ENCODE assay signal across 12 mouse cellular contexts in the genomic region with DNA sequence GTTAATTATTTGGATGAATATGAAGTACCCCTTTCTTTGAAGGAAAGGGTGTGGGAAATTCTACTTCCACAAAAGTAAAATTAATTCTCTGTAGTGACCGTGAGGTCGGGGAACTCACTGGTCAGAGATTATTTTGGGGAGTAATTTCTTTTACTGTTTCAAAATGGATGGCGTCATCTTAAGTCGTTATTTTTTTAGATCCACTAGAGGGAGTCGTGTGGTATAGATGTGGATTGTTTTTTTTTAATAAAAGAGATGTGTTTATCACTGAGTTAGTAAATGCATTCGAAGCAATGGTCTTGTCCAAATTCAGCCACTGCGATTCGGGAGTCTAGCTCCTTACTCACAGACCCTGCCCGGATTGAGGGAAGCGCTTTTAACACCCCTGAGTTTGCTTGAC.
A peak's percentile ranks its signal among the peaks of the same experiment; 100 is the strongest.
DNase-seq lines count a peak whose midpoint lies in the region; ATAC-seq and TF ChIP-seq lines count a peak whose summit lies in the region.
"Had no signal": no experiment of that assay in that cellular context is flagged by ENCODE, and none has a peak within 500 bp of the region (broad histone marks: within the 10 kb centered on the region; RNA-seq: fewer than 3 reads in every experiment).

No protein-coding gene starts in this region.

- H3K9ac ChIP-seq in heart, adult 2 months (ENCODE audit: low read depth, low read length): no peak overlapping the region
- no peak overlapping the region for H3K9ac ChIP-seq in heart, embryonic 12.5 days
- H3K9ac ChIP-seq: heart, embryonic 15.5 days; limb, embryonic 13.5 days had no signal

- H3K4me3 ChIP-seq in heart, adult 2 months: no peak overlapping the region
- no peak overlapping the region for H3K4me3 ChIP-seq in heart, embryonic 12.5 days
- H3K4me3 ChIP-seq: heart, embryonic 15.5 days; limb, embryonic 13.5 days had no signal

- no peak overlapping the region for H3K4me2 ChIP-seq in heart, embryonic 12.5 days
- H3K4me2 ChIP-seq: heart, embryonic 15.5 days; limb, embryonic 13.5 days had no signal

- WGBS in heart, adult 2 months: 51% methylated on average over 10 of the region's 10 CpGs
- 61% methylated on average over 10 of the region's 10 CpGs for WGBS in heart, embryonic 12.5 days

- no peak for DNase-seq in heart, adult 2 months
- peak; percentile 8 for DNase-seq in left cerebral cortex, postnatal 4 days
- DNase-seq in left cerebral cortex, postnatal 36 days (ENCODE audit: low spot score in 2 of 2): no peak
- DNase-seq in NIH3T3 (ENCODE audit: low read depth): peak; percentile 60
- DNase-seq in mesoderm, embryonic 11.5 days (ENCODE audit: low read depth, low spot score): peak; percentile 9
- DNase-seq in thymus, postnatal 14 days: no peak
- DNase-seq: gastrocnemius, postnatal 25 days; kidney, adult 11 months; lung, postnatal 14 days had no signal

- H3K4me1 ChIP-seq in heart, adult 2 months (ENCODE audit: control insufficient read depth, insufficient read depth, low read length): no peaks in the 10 kb centered on the region
- no peaks in the 10 kb centered on the region for H3K4me1 ChIP-seq in heart, embryonic 12.5 days (replicated peaks)
- H3K4me1 ChIP-seq: heart, embryonic 15.5 days; limb, embryonic 13.5 days had no signal

- H3K79me2 ChIP-seq in heart, adult 2 months (replicated peaks; ENCODE audit: control insufficient read depth, insufficient read depth, low read length): no peaks in the 10 kb centered on the region

- no peak for TF ChIP-seq EP300 in heart, adult 2 months (IDR thresholded peaks at IDR 0.05; ENCODE audit: insufficient read depth, low read depth, low read length)

- no peak for TF ChIP-seq POLR2A in heart, adult 2 months (IDR thresholded peaks at IDR 0.05; ENCODE audit: insufficient read depth, low read depth, low read length)

- peaks cover 4% of the 10 kb centered on the region for H3K9me3 ChIP-seq in heart, embryonic 12.5 days (replicated peaks)
- H3K9me3 ChIP-seq: heart, embryonic 15.5 days had no signal

- peak; percentile 55 for TF ChIP-seq CTCF in heart, adult 2 months (IDR thresholded peaks at IDR 0.05)

- H3K27ac ChIP-seq in heart, adult 2 months: no peak overlapping the region
- no peak overlapping the region for H3K27ac ChIP-seq in heart, embryonic 12.5 days (ENCODE audit: poor library complexity, severe bottlenecking)
- H3K27ac ChIP-seq: heart, embryonic 15.5 days; limb, embryonic 13.5 days had no signal

- H3K27me3 ChIP-seq in heart, adult 2 months (ENCODE audit: control insufficient read depth, insufficient read depth, low read length): no peaks in the 10 kb centered on the region
- H3K27me3 ChIP-seq in heart, embryonic 12.5 days (replicated peaks): 0 out of 2 replicates have a peak, but pooled peaks cover 2% of the 10 kb centered on the region
- H3K27me3 ChIP-seq: heart, embryonic 15.5 days; limb, embryonic 13.5 days had no signal

- H3K36me3 ChIP-seq in heart, adult 2 months (ENCODE audit: control insufficient read depth, insufficient read depth, low read length): no peaks in the 10 kb centered on the region
- no peaks in the 10 kb centered on the region for H3K36me3 ChIP-seq in heart, embryonic 12.5 days
- H3K36me3 ChIP-seq: heart, embryonic 15.5 days; limb, embryonic 13.5 days had no signal

- no peak for ATAC-seq in heart, embryonic 12.5 days (ENCODE audit: insufficient number of reproducible peaks, low FRiP score)

- intact Hi-C loops in heart, adult 2 months (cut with DNase I): loop anchor here (1.0 to 5.0 kb wide), 2 partner anchors 163 to 178 kb away; a partner anchor contains a TSS
- intact Hi-C loops in left cerebral cortex, postnatal 4 days (cut with DNase I): no loop called here
- intact Hi-C loops in left cerebral cortex, postnatal 36 days (cut with DNase I): loop anchor here (10.0 kb wide), 2 partner anchors 61 to 89 kb away; no protein-coding TSS in a partner anchor

Comparison
In these comparisons a context has a peak if more than half of its experiments do, and no peak if none do; other contexts are left out.
1. DNase-seq: peak in left cerebral cortex, postnatal 4 days (single experiment), NIH3T3 (single experiment) and mesoderm, embryonic 11.5 days (single experiment); none in heart, adult 2 months (0 of 2), left cerebral cortex, postnatal 36 days (0 of 2) and thymus, postnatal 14 days (single experiment).